Mouse (Mus musculus): ENCODE data around the gene Capn15.

Capn15 gene

GRCm38 (mm10) chr17:25993489-25993888 lies 7.9 kb upstream of the Capn15 start:
- DNase-seq (ENCODE audit: low spot score): no peak

GRCm38 (mm10) chr17:25992274-25992673 lies 6.7 kb upstream of the Capn15 start:
- DNase-seq (ENCODE audit: low spot score): no peak

DNA sequence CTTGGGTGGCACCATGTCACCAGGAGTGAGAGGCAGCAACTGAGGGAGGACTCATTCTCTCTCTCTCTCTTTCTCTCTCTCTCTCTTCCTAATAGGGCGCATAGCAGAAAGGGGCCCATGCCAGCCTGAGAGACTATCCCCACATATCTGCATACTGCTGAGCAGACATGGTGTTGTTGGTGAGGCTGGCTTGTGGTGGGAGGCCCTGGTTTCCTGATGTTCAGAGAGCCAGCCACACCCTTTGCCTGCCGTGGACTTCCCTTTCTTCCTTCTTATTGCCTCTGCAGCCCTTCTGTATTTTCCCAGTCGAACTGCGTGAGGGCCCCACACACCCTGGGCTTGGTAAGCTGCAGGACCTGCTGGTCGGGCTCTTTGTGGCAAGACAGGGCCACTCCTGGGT lies 4.7 kb upstream of the Capn15 start:
- DNase-seq (ENCODE audit: low spot score): no peak

GRCm38 (mm10) chr17:25984556-25985305 lies 865 bp downstream of the Capn15 start:
- no peak for DNase-seq (ENCODE audit: low spot score)

GRCm38 (mm10) chr17:25984066-25984465 lies 1.5 kb downstream of the Capn15 start:
- no peak for DNase-seq (ENCODE audit: low spot score)

- DNase-seq (ENCODE audit: low spot score): no peak
Measured at GRCm38 (mm10) chr17:25982913-25983312, 2.7 kb downstream of the Capn15 start.

GRCm38 (mm10) chr17:25980854-25981253 lies 4.7 kb downstream of the Capn15 start:
- no peak for DNase-seq (ENCODE audit: low spot score)

DNA sequence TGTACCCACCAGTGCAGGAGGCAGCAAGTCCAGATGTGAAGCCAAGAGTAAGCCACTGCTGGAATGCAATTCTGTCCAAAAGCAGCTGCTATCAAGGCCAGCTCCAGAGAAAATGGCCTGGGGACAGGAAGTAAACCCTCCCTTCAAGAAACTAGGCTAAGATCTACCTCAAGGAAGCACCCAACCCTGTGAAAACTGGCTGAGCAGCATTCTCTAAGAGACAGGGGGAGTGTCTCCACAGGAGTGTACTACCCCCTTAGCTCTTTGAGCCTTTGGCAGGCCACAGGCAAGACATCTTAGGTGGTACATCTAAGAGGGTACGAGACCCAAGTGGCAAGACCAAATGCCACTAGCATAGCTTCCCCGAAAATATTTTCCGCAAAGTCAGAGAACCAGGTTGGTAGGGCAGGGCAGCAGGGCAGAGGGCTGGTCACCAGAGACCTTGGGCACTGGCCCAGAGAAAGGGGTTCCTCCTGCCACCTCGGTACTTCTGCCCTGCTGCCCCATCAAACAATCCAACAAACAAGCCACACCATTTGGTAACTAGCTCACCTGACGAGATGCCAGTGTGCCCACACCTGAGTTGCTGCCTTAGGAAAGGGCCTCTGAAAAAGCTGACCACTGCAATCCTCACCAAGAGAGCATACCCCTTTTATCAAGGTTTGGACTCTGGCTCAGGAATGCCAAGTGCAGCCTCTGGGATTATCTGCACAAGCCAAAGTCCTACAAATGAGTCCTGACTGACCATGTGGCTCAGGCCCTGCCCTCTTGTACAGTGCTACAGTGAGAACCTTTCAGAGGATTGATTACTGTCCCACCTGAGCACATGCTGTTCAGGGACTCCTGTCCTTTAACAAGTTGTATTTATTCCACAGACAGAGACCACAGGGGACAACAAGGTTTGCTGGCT lies 5.5 kb downstream of the Capn15 start:
- no peak for DNase-seq (ENCODE audit: low spot score)

- DNase-seq (ENCODE audit: low spot score): no peak
Measured at GRCm38 (mm10) chr17:25970954-25971707, 14.5 kb downstream of the Capn15 start.

DNA sequence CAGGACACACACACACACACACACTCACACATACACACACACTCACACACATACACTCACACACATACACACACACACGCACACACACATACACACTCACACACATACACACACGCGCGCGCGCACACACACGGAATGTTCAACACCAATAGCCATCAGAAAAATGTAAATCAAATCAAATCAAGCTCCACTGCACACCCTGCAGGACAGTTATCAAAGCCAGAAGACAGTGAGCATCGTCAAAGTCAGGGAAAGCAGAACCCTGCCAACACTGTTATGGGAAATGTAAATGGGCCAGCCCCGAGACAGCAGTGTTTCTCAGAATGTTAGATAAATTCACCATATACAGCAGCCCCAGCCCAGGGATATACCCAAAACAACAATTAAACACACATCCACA lies 15.1 kb downstream of the Capn15 start:
- no peak for DNase-seq (ENCODE audit: low spot score)

DNA sequence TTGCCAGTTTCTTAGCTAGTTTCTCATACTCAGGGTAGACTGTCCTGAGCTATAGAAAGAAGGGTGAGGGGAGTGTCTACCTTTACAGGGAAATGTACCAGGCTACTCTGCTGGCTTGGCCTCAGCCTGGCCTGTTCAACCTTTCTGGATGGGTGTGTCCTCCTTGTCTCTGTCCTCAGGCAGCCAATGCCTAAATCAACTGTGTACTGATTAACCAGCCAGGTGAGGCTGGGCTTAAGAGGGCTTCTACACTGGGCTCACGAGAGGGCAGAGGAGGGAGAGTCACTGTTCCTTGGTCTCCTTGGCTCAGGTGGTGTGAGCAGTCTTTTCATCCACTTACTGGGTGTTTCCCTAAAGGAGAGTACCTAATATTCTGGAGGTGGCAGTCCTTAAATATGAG lies 17.4 kb downstream of the Capn15 start:
- DNase-seq (ENCODE audit: low spot score): peak; percentile 56

DNA sequence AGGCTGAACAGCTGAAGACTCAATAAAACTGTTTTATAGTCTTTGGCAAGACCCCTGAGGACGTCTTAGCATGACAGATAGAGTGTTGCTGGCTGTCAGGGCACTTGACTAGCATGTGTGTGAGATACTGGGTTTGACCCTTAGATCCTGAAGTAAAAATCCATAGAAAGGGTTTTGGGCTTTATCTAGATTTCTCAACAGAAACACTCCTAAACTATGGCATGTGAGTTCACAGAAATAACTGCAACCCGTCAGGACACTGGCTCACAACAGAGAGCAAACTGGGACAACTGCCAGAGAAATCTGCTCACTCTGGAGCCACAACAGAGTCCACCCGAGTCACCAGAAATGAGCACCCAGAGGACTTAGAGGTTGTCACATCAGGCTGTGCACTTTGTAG lies 17.9 kb downstream of the Capn15 start:
- no peak for DNase-seq (ENCODE audit: low spot score)

- DNase-seq (ENCODE audit: low spot score): no peak
Measured at GRCm38 (mm10) chr17:25964271-25964670, 21.3 kb downstream of the Capn15 start.

GRCm38 (mm10) chr17:25962413-25962905 lies 23.1 kb downstream of the Capn15 start:
- no peak for DNase-seq (ENCODE audit: low spot score)

DNA sequence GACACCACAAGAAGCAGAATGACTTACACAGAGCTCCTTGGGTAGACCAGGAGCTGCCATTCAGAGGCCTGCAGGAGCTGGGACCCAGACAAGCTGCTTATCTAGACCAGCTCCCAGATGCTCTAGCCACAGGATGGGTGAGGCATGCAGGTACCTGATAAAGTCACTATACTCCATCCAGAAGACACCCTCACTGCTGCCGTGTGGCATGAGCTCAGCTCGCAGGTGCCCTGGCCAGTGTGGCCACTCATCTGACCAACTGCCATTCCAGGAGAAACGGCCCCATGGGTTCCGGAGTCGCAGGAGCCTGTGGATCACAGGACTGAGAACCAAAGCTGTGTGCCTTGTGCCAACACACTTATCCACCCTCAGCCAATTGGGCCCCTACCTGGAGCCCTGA lies 24.0 kb downstream of the Capn15 start:
- DNase-seq (ENCODE audit: low spot score): no peak

DNA sequence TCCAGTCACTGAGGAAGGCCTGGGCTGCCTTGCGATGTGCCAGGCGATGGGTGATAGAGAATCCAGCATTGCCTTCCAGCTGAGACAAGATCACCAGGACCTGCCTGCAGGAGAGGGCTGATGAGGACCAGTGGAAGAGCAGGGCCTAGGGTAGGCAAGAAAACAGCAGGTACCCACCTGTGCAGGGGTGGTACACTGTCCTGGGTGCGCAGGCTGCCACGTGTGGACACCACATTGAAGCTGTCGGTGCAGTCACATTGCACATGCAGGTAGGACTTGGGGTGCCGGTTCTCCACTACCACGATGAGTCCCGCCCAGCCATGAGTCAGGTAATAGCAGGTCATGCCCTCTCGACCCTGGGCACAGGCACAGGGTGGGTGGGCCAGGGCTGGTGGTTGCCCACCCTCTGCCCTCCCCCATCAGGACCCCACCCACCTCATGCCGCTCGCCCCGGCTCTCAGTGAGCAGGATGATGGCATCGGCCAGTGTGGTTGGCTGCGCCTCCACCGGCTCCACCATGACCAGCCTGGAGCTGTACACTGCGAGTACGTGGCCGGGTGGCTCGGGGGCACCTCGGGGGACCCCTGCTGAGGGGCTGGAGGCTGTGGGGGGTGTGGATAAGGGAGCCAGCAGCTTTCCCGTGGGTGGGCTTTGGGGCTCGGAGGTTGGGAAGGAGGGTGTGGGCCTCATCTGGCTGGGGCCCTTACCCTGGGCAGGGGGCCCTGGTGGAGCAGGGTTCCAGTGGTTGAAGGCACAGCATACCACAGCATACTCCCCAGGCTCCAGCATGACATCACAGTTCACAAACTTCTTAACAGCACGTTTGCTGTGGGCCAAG lies 25.7 kb downstream of the Capn15 start:
- no peak for DNase-seq (ENCODE audit: low spot score)

DNA sequence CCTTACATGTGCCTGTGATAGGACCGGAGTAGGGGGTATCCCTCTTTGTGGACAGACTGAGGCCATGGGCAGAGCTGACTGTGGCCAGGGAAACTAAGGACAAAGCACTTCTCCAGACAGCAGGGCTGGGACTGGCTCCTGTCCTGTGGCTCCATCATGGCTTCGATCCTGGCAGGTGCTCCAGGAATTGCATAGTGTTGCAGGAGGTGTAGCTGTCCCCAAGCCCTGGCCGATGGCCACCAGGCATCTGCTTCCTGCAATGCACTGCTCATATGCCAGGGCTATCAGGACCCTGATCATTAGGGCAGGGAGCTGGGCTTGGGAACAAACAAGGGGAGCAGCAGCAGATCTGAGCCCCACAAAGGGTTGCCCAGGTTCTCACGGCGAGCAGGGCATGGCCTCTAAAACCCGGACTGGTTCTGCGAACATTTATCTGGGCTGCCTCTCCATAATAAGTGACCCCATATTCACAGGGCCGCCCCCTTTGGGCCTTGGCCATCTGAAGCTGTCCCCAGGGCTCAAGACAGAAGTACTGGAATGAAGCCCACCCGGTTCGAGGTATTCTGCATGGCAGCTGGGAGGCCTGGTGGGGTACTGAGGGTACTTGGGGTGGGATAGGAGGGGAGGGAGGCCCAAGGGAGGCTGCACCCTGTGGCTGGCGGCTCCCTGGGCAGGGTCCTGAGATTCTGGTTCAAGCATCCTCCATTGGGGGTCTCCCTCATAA lies 26.7 kb downstream of the Capn15 start:
- no peak for DNase-seq (ENCODE audit: low spot score)

GRCm38 (mm10) chr17:25957586-25958051 lies 28.0 kb downstream of the Capn15 start:
- no peak for DNase-seq (ENCODE audit: low spot score)

DNA sequence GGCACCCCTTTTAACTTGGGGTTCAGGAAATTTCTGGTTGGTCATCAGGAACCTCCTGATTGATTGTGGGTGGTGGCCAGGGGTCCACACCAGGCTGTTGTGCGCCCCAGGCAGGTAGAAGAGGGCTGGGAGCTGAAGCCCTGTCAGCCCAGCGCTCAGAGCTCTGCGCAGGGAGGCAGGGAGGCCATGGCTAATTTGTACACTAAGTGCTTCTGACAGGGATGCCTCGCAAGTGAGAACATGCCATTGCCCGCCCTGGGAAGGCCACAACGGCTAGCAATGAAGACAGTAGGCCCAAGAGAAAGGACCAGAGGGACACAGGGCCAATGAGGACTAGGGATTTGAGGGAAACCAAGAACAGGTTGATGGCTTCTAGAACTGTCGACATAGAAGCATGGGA lies 29.0 kb downstream of the Capn15 start:
- DNase-seq (ENCODE audit: low spot score): no peak

DNA sequence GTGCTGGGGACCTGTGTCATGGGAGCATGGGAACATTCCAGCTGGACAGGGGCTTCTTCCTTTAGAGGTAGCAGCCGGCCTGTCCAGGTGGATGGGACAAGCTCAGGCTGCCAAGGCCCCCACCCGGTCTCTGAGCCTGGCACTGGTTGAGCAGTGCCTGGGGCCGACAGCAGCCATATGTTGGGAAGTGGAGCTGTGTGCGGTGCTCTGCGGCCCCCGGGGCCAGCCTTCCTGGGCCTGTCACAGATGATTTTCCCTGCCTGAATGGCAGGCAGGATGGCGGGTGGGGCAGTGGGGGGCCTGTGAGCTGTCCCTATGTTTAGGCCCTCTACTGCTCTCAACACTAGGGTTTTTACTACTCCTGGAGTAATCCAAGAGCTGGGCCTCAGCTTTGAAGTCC lies 29.4 kb downstream of the Capn15 start:
- no peak for DNase-seq (ENCODE audit: low spot score)

GRCm38 (mm10) chr17:25955736-25956135 lies 29.9 kb downstream of the Capn15 start:
- no peak for DNase-seq (ENCODE audit: low spot score)
